Mouse (Mus musculus) lung, postnatal 4 days (tissue): ENCODE results near the gene Cnot6.

Experiments
- DNase-seq, 2 experiments: peaks; one replicate each; pipeline ENCODE4 v3.0.0; 2021

The Cnot6 gene

DNA sequence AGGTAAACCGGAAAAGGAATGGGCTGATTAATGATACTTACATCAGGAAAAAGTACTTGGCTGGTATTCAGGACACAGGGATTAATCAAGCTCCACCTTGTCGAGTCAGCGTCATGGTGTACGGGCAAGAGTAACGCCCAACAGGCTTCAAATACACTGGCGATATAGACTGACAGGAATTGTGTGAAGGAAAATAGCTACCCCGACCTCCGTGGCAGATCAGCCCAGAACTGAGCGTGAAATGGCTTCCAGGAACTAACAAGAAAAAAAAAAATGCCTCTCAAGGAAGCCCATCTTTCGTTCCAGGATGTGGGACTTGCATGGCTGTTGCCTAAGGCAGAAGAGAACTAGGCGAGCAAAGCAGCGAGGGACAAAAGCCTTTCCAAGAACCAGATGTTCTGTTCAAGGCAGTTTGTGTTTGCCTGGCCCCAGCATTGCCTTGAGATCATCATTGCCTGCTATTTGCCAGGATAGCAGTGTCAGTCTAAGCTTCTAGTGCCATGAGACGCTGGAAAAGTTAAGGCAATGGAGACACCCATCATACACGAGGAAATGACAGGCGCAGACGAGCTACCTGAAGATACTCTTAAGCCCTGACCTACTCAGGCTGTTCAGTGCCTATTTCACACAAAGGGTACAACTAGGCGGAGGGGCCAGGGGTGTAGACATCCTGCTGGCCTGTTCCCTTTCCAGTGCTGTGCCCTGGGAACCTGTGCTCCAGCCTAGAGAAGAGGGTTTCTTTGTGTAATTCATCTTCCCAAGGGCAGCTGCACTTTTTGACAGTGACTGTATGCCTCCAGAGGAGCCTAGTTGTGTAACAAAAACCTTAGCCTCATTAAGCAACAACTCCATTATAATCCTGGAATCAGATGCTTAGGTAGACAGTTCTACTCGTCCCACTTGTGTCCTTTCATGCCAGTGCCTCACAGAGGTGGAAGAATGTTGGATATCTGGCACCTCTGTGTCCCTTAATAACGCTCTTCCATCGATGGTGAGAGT, 1.1 kb upstream of the Cnot6 start:
- DNase-seq: peak; percentile 23 to 35

- peak; percentile 64 to 74 for DNase-seq
Observed at GRCm38 (mm10) chr11:49711981-49712554, 455 bp downstream of the Cnot6 start.

DNA sequence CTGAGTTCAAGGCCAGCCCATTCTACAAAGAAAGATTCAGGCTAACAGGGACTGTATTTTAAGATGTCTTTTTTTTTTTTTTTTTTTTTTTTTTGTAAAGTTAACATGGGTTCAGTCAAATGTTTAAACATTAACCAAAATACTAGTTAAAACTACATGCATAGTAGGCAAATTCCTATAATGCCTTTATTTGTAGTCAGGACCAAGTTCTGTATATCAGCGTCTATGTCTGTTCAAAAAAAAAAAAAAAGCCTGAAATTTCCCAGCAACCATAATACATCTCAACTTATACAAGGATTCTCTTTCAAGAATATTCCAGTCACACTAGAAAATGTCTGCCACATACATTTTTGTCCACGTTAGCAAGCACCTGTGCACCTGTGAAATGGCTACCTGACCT, 1.9 kb downstream of the Cnot6 start:
- no peak for DNase-seq

- no peak for DNase-seq
Observed at GRCm38 (mm10) chr11:49707834-49708233, 4.7 kb downstream of the Cnot6 start.

DNA sequence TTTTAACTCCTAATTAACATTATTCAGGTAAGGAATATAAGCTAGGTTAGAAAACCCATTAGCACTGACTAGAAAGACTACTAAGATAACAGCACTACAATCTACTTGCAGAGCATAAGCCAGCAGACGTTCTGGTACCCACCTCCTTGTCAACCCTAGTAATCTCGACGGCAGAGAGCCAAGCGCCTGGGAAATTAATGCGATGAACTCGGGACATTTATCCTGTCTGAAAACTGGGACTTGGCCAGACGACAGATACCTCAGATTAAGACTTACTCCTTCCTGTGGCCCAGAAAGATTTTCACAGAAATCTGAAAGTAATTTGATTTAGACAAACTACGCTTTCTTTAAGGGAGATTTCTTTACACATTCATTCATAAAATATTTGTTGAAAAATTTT, 7.7 kb downstream of the Cnot6 start:
- DNase-seq: no peak

GRCm38 (mm10) chr11:49702014-49702413, 10.5 kb downstream of the Cnot6 start:
- no peak for DNase-seq

DNA sequence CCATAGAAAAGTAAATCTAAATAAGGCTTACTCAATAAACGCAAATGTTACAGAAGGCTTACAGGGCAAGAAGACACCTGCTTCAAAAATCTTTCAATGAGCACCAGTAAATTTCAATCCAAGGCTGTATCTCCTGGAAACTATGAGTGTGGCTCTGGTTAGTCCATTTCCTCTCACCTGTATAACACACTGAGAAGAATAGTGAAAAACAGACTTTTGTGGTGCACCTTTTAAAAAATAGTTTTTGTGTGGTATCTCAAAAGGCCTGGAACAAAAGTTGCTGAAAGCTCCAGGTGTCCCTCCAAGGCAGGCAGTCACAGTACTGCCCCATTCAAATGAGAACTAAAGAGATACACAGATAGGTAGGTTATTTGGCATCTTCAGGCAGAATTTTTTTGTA, 13.4 kb downstream of the Cnot6 start:
- DNase-seq: no peak

- no peak for DNase-seq
Observed at GRCm38 (mm10) chr11:49697779-49698178, 14.7 kb downstream of the Cnot6 start.

GRCm38 (mm10) chr11:49696472-49696871, 16.1 kb downstream of the Cnot6 start:
- no peak for DNase-seq

DNA sequence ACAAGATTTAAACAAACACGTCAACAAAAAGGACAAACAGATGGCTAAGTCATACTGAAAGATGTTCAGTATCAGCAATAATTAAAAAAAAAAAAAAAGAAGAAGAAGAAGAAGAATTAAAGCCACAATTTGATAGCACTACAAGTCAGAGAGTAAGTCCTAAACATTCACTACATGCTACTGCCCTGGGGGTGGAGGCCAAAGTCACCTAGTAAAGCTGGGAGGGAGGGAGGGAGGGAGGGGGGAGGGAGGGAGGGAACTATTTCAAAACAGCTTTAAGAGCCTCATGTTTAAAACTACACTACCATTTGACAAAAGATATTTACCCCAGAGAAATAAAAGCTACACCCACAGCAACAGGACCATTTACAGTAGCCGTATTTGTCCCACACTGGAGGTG, 16.8 kb downstream of the Cnot6 start:
- no peak for DNase-seq

DNA sequence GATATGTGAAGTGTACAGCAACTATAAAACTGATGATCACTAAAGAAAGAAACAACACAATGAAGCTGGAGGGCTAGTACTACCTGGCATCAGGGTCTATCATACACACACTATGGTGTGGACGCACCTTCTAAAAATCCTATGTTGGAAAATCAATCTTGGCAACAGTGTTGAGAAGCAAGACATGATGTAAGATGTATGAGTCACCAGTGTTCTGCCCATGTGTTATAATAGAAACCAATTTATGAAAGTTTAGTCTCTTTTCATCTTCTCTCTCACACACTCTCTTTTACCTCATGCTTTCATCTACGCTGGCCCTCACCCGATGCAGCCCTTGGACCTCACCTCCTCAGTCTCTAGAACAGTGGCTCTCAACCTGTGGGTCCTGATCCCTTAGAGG, 17.5 kb downstream of the Cnot6 start:
- DNase-seq: no peak

DNA sequence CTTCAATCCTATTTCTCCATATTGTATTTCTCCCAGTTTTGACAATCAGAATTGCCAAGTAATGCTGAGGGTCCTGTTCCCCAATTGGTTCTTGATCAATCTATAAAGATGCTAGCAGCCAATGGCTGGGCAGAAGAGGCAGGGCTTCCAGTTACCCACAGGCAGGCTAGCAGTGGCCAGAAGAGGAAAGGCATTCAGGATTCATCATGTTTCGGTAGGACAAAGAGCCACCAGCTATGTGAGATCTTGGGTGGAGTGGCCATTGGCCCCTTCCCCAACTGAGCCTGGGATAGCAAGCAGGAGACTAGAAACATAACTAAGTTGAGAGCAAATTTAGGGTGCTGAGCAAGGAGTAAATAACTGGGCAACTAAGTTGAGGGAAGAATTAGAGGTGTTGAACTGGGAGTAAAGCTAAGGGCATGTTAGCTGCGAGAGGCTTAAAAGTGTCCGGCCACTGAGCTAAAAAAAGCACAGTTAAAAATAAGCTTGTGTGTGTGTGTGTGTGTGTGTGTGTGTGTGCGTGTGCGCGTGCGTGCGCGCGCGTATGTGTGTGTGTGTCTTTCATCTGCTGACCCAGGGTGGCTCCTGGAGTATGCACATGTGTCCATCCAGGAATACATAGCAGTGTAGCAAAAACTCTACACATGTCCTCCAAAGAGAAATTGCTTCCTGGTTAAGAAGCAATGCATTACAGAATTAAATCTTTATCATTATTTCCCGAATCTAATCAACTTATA, 28.1 kb downstream of the Cnot6 start:
- DNase-seq: no peak

- no peak for DNase-seq
Observed at GRCm38 (mm10) chr11:49673433-49673832, 39.1 kb downstream of the Cnot6 start.

- DNase-seq: no peak
Observed at GRCm38 (mm10) chr11:49665462-49665861, 47.1 kb downstream of the Cnot6 start.

- DNase-seq: no peak
Observed at GRCm38 (mm10) chr11:49664262-49665140, 48.0 kb downstream of the Cnot6 start.

DNA sequence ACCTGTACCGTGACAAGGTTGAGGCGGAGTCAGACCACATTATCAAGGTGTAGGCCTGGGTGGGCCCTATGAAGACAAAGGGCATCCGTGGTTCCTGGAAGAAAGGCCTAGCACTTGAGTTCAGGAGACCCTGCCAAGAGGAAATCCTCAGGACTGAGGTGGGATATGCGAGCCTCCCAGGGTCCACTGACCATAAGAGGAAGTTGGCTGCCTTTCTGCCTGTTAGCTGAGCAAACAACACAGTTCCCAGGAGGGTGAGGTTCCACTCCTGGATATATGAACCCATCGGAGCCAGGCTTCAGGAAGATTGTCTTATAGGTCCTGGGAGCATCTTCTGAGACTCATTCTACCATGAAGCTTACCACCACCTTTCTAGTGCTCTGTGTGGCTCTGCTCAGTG, 49.2 kb downstream of the Cnot6 start, which contains the start of gene Scgb3a1:
Gene Scgb3a1, plus strand, starts transcription at position 301 of the 400 bp plus-strand sequence.
- DNase-seq: no peak

GRCm38 (mm10) chr11:49662292-49662780, 50.2 kb downstream of the Cnot6 start:
- no peak for DNase-seq

DNA sequence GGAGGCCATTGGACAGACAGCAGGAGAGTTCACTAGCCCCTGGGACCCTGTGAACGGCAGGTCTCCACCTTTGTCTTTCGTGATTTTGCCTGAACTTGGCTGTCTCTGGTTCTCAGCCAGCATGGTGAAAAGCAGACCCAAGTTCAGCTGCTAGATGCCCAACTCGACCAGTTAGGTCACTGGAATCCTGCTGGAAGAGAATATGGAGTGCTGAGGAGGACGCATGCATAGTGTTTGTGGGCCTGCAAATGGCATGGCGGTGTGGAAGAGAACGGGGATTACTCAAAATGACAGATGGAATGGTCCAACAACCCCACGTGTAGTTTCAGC, 53.1 kb downstream of the Cnot6 start:
- no peak for DNase-seq

GRCm38 (mm10) chr11:49658791-49659469, 53.6 kb downstream of the Cnot6 start:
- DNase-seq: peak; percentile 43 to 76

- peak; percentile 50 to 62 for DNase-seq
Observed at GRCm38 (mm10) chr11:49658065-49658464, 54.5 kb downstream of the Cnot6 start.

DNA sequence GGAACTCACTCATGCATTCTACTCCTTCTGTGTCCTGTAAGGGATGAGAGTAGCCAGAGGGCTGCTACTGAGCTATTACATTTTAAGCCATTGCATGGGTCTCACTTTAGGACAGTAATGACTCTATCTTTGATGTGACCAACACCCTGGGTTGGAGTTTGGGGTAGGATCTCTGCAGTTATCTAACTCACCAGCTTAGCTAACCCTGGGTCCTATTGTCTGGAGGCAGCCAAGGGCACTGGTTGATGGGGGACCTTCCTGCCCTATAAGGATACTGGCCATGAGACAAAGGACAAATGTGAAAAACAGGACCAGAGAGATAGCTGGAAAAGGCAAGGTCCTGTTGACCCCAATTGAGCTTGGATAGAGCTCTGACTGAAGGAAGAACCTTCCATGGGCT, 57.0 kb downstream of the Cnot6 start:
- no peak for DNase-seq

- DNase-seq: no peak
Observed at GRCm38 (mm10) chr11:49654651-49655050, 57.9 kb downstream of the Cnot6 start.
